Mouse (Mus musculus) spleen, postnatal 14 days (tissue): ENCODE results near the gene Galk2.
A peak's percentile ranks its signal among the peaks of the same experiment; 100 is the strongest.

ENCODE experiments used
- DNase-seq, 2 experiments: peaks; one replicate each; pipeline ENCODE4 v3.0.0; 2021 to 2022; ENCODE audit warnings: low spot score in 2 of 2

Galk2 gene

DNA sequence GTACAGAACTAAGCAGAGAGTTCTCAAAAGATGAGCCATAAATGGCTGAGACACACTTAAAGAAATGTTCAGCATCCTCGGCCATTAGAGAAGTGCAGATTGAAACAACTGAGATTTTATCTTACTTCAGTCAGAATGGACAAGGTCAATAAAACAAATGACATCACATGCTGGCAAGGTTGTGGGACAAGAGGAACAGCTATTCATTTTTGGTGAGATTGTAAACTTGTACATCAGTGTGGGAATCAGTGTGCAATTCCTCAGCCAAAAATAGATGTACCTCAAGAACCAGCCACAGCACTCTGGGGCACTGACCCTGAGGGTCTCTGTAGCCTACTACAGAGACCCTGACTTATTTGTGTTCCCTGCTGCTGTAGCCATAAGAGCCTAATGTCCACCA is 84.4 kb downstream of the Galk2 start:
- DNase-seq: no peak

DNA sequence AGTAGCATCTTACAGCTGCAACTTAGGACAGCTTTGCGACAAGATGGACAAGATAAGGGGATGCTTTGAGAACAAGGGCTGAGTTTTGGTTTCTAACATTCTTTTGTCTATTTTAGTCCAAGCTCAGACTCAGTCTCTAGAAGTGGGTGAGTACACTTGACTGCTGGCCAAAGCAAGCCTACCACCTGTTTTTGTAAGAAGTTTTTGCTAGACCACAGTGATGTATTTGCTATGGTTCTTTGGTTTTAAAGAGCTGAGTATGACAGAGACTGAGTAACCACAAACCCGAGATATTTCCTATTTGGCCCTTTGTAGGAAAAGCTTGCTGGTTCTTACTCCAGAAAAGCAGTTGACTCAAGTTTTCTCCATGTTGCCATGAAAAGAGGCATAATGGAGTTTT is 89.3 kb downstream of the Galk2 start:
- DNase-seq: no peak

DNA sequence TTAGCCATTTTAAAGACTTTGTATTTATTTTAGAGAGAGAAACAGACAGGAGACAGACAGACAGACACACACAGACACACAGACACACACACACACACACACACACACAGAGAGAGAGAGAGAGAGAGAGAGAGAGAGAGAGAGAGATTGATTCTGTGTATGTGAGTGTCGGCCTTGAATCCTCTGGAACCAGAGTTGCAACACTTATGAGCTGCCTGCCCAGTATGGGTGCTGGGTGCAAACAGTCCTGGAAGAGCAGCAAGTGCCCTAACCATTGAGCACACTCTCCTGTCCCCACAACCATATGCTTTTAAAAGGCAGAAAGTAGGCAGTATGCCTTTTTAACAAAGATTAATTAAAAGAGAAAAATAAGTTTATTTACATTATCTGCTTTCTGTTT is 109.9 kb downstream of the Galk2 start:
- DNase-seq: no peak

DNA sequence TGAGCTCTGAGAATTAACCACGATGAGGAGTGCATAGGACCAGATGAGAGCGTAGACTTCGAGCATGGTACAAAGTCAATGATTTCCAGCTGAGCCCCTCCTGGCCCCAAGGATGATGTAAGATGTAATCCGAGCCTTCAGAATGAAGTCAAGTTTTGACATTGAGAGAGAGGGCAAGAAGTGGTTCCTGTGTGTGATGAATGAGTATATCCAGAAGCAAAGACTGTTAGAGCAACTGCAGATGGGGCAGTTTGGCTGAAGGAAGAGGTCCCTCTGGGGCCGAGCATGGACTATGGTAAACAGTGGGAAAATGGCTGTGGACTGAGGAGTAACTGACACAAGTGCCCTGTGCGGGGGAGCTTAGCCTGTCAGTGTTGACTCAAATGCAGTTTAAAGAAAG is 114.3 kb downstream of the Galk2 start:
- no peak for DNase-seq

DNA sequence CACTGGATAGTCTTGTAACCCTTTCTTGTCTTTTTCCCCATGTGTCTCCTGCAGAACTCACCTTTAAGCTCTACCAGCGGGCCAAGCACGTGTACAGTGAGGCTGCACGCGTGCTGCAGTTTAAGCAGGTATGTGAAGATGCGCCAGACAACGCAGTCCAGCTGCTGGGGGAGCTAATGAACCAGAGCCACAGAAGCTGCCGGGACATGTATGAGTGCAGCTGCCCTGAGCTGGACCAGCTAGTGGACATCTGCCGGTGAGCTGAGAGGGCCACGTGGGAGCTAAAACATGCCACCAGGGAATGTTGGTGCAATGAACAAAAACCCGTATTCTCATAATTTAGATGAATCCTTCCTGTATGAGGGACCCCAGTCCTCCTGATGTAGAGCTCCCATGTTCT is 116.3 kb downstream of the Galk2 start:
- DNase-seq: no peak

DNA sequence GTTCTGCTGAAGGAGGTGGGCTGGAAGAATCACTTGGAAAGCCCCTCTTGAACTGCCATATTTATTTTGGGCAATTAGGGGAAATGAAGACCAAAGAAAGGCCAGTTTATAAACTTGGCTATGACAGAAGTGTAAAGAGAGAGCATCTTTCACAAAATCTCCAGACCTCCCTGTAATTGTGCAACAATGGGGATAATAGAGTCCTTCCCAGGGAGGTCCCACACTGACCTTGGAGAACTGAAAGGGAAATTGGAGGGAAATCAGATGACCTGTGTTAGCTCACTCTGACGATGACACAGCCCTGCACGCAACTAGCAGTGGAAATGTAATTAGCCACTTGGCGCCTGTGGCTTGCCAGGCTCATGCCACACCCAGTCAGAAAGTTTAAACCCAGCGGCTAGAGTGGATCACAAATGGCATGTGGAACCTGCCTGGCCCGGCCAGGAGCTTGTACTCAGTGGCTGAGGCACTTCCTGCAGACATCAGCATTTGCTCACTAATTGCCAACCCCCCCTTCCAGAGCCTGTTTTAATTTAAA is 117.0 kb downstream of the Galk2 start:
- DNase-seq: no peak

DNA sequence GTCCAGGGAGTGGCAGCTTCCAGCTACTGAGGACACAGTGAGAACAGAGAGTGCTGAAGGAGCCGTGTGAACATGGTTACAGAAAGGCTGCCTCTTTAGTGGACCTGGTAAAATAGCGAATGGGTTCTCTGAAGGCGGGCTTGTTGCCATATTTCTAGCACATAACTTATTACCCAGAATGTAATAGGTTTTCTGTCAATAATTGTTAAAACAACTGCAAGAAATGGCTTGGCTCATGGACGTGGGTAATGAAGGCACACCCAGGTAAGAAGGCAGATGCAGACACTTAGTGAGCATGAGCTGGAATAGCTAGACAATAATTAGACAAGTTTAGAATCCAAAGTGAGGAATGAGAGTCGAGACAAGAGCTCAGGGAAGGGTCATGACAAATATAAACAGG is 143.4 kb downstream of the Galk2 start:
- DNase-seq: no peak

DNA sequence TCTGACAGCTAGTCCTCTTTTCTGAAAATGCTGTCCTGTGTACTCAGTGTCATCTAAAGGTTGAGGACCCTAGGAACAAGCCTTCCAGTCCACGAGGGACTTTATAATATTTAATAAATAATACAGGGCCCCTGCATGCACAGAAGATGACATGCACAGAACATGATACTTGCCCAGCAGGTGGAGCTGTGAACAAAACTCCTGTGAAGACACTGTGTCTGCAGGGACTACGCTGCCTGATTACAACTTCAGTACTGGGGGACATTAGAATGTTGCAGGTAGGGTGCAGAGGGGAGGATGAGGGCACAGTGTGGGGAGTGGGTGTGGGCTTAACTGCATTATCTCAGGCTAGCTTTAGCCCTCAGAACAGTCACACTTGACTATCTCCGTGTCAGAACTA is 147.2 kb downstream of the Galk2 start:
- peak in 1 of 2 experiments; percentile 19 for DNase-seq

DNA sequence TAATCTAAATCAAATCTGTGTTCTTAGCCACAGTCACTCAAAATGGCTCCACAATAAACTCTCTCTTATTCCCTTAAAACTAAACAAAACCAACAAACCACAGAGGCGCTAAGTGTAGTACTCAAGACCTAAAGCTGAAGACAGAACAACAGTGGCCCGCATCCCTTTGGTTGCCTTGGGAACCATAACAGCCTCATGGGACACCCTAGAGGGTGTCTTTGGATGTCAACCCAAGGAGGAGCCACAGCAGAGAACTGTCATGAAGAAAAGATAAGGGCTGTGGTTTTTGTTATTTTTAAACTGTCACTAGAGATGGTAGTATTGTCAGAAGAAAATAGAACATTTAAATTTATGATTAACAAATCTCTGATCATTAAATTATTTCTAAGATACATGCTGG is 147.8 kb downstream of the Galk2 start:
- DNase-seq: no peak

DNA sequence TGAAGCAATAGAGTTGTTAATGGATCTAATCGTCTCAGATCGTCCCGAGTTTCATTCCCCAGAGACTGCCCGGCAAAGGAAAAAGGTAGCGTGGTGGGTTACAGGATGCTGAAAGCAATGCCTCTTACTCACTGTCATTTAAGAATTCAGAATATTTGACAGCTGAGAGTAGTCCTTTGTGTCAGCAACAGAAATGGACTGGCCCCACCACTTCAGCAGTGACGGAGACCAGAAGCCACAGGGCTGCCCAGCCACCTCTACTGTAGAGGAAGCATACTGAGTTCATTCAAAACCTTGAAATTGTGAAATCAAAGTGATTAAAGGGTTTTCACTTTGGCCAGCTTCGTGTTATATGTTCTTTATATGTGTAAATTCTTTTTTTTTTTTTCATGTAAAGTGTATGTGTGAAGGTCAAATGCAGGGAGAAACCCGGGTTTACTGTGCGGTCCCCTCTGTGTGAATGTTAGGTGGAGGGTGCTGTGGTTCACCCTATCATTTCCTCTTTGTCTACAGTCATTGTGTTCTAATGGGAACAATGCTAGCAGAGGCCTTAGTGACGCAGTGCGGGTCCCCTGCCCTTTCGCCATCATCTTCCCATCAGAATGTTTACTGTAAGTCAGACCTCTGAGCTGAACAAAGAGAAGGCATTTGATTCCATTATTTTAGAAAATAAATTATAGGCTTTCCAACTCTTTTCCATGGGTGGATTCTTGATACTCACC is 156.2 kb downstream of the Galk2 start:
- DNase-seq: no peak

DNA sequence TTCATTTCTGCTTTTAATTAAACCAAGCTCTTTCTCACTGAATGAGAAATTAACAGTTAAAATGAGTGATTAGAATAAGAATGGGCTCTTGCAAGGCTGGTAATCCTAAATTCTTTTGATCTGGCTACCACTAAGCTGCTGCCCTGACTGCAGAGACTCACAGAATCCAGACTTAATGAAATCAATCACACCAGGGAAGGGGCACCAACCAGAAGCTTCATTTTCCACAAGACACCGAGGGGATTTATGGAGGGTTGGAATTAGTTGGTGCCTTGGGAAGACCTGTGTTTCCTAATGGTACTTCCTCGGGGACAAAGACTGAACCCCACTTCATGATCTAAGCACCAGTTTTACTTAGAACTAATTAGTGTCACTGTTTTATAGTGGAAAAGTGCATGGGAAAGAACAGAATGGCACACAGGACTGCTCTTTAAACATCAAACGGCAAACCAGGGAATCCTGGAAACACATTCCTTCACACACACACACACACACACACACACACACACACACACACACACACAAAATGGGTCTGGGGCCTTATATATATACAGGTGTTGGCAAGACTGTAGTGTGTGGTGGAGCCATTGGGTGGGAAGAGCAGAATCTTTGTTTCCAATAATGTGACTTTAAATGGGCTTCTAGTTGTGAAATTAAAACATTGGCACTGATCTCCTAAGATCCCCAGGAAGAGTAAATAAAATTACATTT is 157.0 kb downstream of the Galk2 start:
- no peak for DNase-seq

DNA sequence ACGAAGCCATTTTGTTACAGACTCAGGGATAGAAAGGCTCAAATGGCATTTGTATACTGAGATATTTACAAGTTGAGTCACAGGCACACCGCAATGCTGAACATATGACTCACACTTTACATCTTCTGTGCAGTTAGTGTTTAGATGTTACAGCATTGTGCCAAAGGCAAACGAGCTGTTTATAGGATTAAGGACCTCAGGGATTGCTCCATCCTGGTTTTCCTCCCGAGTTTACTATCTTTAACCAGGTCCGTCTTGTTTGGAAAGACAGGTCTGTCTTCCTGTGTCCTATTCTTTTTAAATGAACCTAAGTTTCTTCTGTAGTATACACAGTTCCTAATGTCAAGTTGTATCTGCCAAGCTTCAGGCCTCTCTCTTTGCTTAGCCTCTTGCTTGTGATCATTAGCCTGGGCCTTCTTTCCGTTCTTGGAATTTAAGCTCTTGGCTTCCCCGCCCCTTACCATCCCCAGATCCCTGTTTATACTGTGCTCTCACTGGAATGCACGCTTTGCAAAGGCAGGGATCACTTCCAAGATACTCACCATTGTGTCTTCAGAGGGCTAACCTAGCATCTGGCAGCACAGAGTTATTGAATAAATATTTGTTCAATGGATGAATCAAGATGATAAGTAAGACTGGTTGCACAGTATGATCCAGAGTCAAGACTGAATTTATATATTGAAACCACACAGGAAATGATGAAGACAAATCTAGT is 172.4 kb downstream of the Galk2 start:
- no peak for DNase-seq

DNA sequence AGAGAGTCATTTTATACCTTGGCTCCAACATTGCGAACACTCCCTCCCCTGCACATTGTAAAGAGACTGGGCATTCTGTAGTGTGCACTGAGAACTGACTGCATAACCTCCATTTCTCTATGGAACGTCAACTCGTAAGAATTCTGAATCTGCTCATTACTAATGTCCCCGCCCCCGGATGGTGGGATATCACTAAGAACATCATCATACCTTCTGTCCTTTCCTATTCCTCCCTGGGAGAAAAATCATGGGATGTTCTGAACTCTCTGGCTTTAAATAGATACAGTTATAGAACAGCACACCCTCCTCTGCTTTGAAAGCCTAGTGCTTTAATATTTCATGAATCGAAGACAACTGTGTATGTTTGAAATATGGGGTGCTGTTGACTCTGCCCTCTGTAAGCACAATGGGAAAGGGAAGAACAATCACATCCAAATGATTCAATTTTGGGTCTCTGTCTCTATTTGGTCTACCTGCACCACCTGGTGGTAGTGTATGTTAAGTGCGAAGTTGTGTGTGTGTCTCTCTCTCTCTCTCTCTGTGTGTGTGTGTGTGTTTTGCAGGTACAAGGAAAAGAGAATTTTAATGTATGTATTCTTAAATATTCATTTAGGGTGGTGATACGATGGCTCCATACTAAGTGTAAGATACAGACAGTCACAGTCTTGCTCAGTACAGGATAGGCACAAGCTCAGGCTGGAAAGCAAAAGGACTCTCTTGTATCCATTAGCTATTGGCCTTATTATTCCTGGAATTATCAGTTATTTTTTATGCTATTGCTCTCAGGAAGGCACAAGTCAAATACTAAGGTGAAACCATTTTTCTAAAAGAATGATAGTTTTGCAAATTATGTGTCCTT is 174.4 kb downstream of the Galk2 start:
- DNase-seq: no peak
